Mouse (Mus musculus): Measurements from ENCODE around the gene Pltp. TPM values are rescaled to one million over a fixed set of nuclear protein-coding genes. Genes with fewer than 3 reads are reported as not detected.

The Pltp gene
- polyA plus RNA-seq, 1 experiment from 2014 or later, result 10.8 TPM

GRCm38 (mm10) chr2:164894644-164895043 is 37.1 kb upstream of the Pltp start:
- H3K4me3 ChIP-seq (ENCODE audit: low read depth, low read length), result no peak overlapping the region
- H3K27ac ChIP-seq (ENCODE audit: low read depth, low read length), result no peak overlapping the region
- H3K9ac ChIP-seq (ENCODE audit: low read depth, low read length), result no peak overlapping the region
- no peaks in the 10 kb centered on the region for H3K4me1 ChIP-seq (ENCODE audit: control insufficient read depth, insufficient read depth, low read length)
- H3K9me3 ChIP-seq (replicated peaks; ENCODE audit: control insufficient read depth, low read length), result no peaks in the 10 kb centered on the region
- H3K36me3 ChIP-seq (ENCODE audit: control insufficient read depth, insufficient read depth, low read length), result peaks cover 71% of the 10 kb centered on the region
- 75% methylated on average over 1 of the region's 1 CpGs for WGBS (ENCODE audit: insufficient replicate concordance)
- no peak overlapping the region for H3K4me2 ChIP-seq
- no peak for ATAC-seq (replicated peaks; ENCODE audit: insufficient number of reproducible peaks, low FRiP score, low TSS enrichment)
- no peaks in the 10 kb centered on the region for H3K27me3 ChIP-seq (ENCODE audit: control insufficient read depth, insufficient read depth, low read length)

- Histone ChIP-seq H3K4me3 (ENCODE audit: low read depth, low read length) (no peak overlapping the region), H3K9ac (ENCODE audit: low read depth, low read length) (no peak overlapping the region), H3K36me3 (ENCODE audit: control insufficient read depth, insufficient read depth, low read length) (peaks cover 71% of the 10 kb centered on the region), H3K4me2 (no peak overlapping the region), H3K9me3 (replicated peaks; ENCODE audit: control insufficient read depth, low read length) (no peaks in the 10 kb centered on the region), H3K27ac (ENCODE audit: low read depth, low read length) (no peak overlapping the region), H3K4me1 (ENCODE audit: control insufficient read depth, insufficient read depth, low read length) (no peaks in the 10 kb centered on the region), H3K27me3 (ENCODE audit: control insufficient read depth, insufficient read depth, low read length) (no peaks in the 10 kb centered on the region)
- no peak for ATAC-seq (replicated peaks; ENCODE audit: insufficient number of reproducible peaks, low FRiP score, low TSS enrichment)
- WGBS (ENCODE audit: insufficient replicate concordance), result 61% methylated on average over 5 of the region's 5 CpGs
Measured at GRCm38 (mm10) chr2:164894048-164894447, 36.5 kb upstream of the Pltp start.

- no peaks in the 10 kb centered on the region for H3K4me1 ChIP-seq (ENCODE audit: control insufficient read depth, insufficient read depth, low read length)
- no peak overlapping the region for H3K4me3 ChIP-seq (ENCODE audit: low read depth, low read length)
- H3K36me3 ChIP-seq (ENCODE audit: control insufficient read depth, insufficient read depth, low read length), result peaks cover 72% of the 10 kb centered on the region
- no peak overlapping the region for H3K9ac ChIP-seq (ENCODE audit: low read depth, low read length)
- H3K4me2 ChIP-seq, result no peak overlapping the region
- ATAC-seq (replicated peaks; ENCODE audit: insufficient number of reproducible peaks, low FRiP score, low TSS enrichment), result no peak
- no peaks in the 10 kb centered on the region for H3K9me3 ChIP-seq (replicated peaks; ENCODE audit: control insufficient read depth, low read length)
- no peak overlapping the region for H3K27ac ChIP-seq (ENCODE audit: low read depth, low read length)
- no peaks in the 10 kb centered on the region for H3K27me3 ChIP-seq (ENCODE audit: control insufficient read depth, insufficient read depth, low read length)
- WGBS (ENCODE audit: insufficient replicate concordance), result 91% methylated on average over 6 of the region's 6 CpGs
Measured at GRCm38 (mm10) chr2:164892696-164893216, 35.2 kb upstream of the Pltp start.

- Histone ChIP-seq H3K27me3 (ENCODE audit: control insufficient read depth, insufficient read depth, low read length) (no peaks in the 10 kb centered on the region), H3K27ac (ENCODE audit: low read depth, low read length) (no peak overlapping the region), H3K4me3 (ENCODE audit: low read depth, low read length) (no peak overlapping the region), H3K4me1 (ENCODE audit: control insufficient read depth, insufficient read depth, low read length) (no peaks in the 10 kb centered on the region), H3K9me3 (replicated peaks; ENCODE audit: control insufficient read depth, low read length) (no peaks in the 10 kb centered on the region), H3K4me2 (no peak overlapping the region), H3K9ac (ENCODE audit: low read depth, low read length) (no peak overlapping the region), H3K36me3 (ENCODE audit: control insufficient read depth, insufficient read depth, low read length) (peaks cover 70% of the 10 kb centered on the region)
- ATAC-seq (replicated peaks; ENCODE audit: insufficient number of reproducible peaks, low FRiP score, low TSS enrichment), result no peak
- 90% methylated on average over 15 of the region's 15 CpGs for WGBS (ENCODE audit: insufficient replicate concordance)
Measured at GRCm38 (mm10) chr2:164891908-164892695, 34.6 kb upstream of the Pltp start.

- H3K36me3 ChIP-seq (ENCODE audit: control insufficient read depth, insufficient read depth, low read length), result peaks cover 75% of the 10 kb centered on the region
- no peak overlapping the region for H3K4me3 ChIP-seq (ENCODE audit: low read depth, low read length)
- no peak overlapping the region for H3K27ac ChIP-seq (ENCODE audit: low read depth, low read length)
- no peaks in the 10 kb centered on the region for H3K9me3 ChIP-seq (replicated peaks; ENCODE audit: control insufficient read depth, low read length)
- WGBS (ENCODE audit: insufficient replicate concordance), result 87% methylated on average over 12 of the region's 13 CpGs
- H3K4me2 ChIP-seq, result no peak overlapping the region
- H3K27me3 ChIP-seq (ENCODE audit: control insufficient read depth, insufficient read depth, low read length), result no peaks in the 10 kb centered on the region
- no peak overlapping the region for H3K9ac ChIP-seq (ENCODE audit: low read depth, low read length)
- ATAC-seq (replicated peaks; ENCODE audit: insufficient number of reproducible peaks, low FRiP score, low TSS enrichment), result no peak
- no peaks in the 10 kb centered on the region for H3K4me1 ChIP-seq (ENCODE audit: control insufficient read depth, insufficient read depth, low read length)
Measured at GRCm38 (mm10) chr2:164891056-164891834, 33.7 kb upstream of the Pltp start.

GRCm38 (mm10) chr2:164890411-164891049 is 33.0 kb upstream of the Pltp start:
- Histone ChIP-seq H3K36me3 (ENCODE audit: control insufficient read depth, insufficient read depth, low read length) (peaks cover 70% of the 10 kb centered on the region), H3K9ac (ENCODE audit: low read depth, low read length) (no peak overlapping the region), H3K4me2 (no peak overlapping the region), H3K9me3 (replicated peaks; ENCODE audit: control insufficient read depth, low read length) (no peaks in the 10 kb centered on the region), H3K27me3 (ENCODE audit: control insufficient read depth, insufficient read depth, low read length) (no peaks in the 10 kb centered on the region), H3K27ac (ENCODE audit: low read depth, low read length) (no peak overlapping the region), H3K4me1 (ENCODE audit: control insufficient read depth, insufficient read depth, low read length) (no peaks in the 10 kb centered on the region), H3K4me3 (ENCODE audit: low read depth, low read length) (no peak overlapping the region)
- WGBS (ENCODE audit: insufficient replicate concordance), result 88% methylated on average over 24 of the region's 24 CpGs
- ATAC-seq (replicated peaks; ENCODE audit: insufficient number of reproducible peaks, low FRiP score, low TSS enrichment), result no peak

- Histone ChIP-seq H3K27ac (ENCODE audit: low read depth, low read length) (no peak overlapping the region), H3K4me2 (no peak overlapping the region), H3K27me3 (ENCODE audit: control insufficient read depth, insufficient read depth, low read length) (no peaks in the 10 kb centered on the region), H3K4me1 (ENCODE audit: control insufficient read depth, insufficient read depth, low read length) (no peaks in the 10 kb centered on the region), H3K36me3 (ENCODE audit: control insufficient read depth, insufficient read depth, low read length) (peaks cover 70% of the 10 kb centered on the region), H3K4me3 (ENCODE audit: low read depth, low read length) (no peak overlapping the region), H3K9ac (ENCODE audit: low read depth, low read length) (no peak overlapping the region), H3K9me3 (replicated peaks; ENCODE audit: control insufficient read depth, low read length) (no peaks in the 10 kb centered on the region)
- 90% methylated on average over 2 of the region's 2 CpGs for WGBS (ENCODE audit: insufficient replicate concordance)
- no peak for ATAC-seq (replicated peaks; ENCODE audit: insufficient number of reproducible peaks, low FRiP score, low TSS enrichment)
Measured at GRCm38 (mm10) chr2:164889960-164890359, 32.4 kb upstream of the Pltp start.

- no peaks in the 10 kb centered on the region for H3K4me1 ChIP-seq (ENCODE audit: control insufficient read depth, insufficient read depth, low read length)
- H3K27ac ChIP-seq (ENCODE audit: low read depth, low read length), result no peak overlapping the region
- 0 out of 2 replicates have a peak overlapping the region, but pooled peaks have one; percentile 5 for H3K9ac ChIP-seq (ENCODE audit: low read depth, low read length)
- H3K36me3 ChIP-seq (ENCODE audit: control insufficient read depth, insufficient read depth, low read length), result peaks cover 65% of the 10 kb centered on the region
- no peak overlapping the region for H3K4me2 ChIP-seq
- no peaks in the 10 kb centered on the region for H3K27me3 ChIP-seq (ENCODE audit: control insufficient read depth, insufficient read depth, low read length)
- 79% methylated on average over 12 of the region's 12 CpGs for WGBS (ENCODE audit: insufficient replicate concordance)
- H3K4me3 ChIP-seq (ENCODE audit: low read depth, low read length), result no peak overlapping the region
- ATAC-seq (replicated peaks; ENCODE audit: insufficient number of reproducible peaks, low FRiP score, low TSS enrichment), result no peak
- H3K9me3 ChIP-seq (replicated peaks; ENCODE audit: control insufficient read depth, low read length), result no peaks in the 10 kb centered on the region
Measured at GRCm38 (mm10) chr2:164888996-164889395, 31.5 kb upstream of the Pltp start.
